Mouse (Mus musculus) kidney, postnatal 4 days (tissue): ENCODE data around the gene Kntc1.
A peak's percentile ranks its signal among the peaks of the same experiment; 100 is the strongest.

ENCODE experiments used
- DNase-seq, 2 experiments: peaks; one replicate each; pipeline ENCODE4 v3.0.0; 2021; ENCODE audit warnings: mixed read lengths in 2 of 2

Gene Kntc1

GRCm38 (mm10) chr5:123809156-123809555 is 59.6 kb downstream of the Kntc1 start:
- DNase-seq: no peak

- DNase-seq: no peak
Observed at GRCm38 (mm10) chr5:123816891-123817290, 67.4 kb downstream of the Kntc1 start.

GRCm38 (mm10) chr5:123818941-123819577 is 69.5 kb downstream of the Kntc1 start:
- DNase-seq: peak; percentile 33 to 62

- peak; percentile 50 to 64 for DNase-seq
Observed at GRCm38 (mm10) chr5:123820501-123821263, 71.2 kb downstream of the Kntc1 start.

- no peak for DNase-seq
Observed at GRCm38 (mm10) chr5:123821264-123821571, 71.7 kb downstream of the Kntc1 start.

- DNase-seq: no peak
Observed at GRCm38 (mm10) chr5:123822706-123823105, 73.2 kb downstream of the Kntc1 start.

- peak; percentile 49 to 69 for DNase-seq
Observed at GRCm38 (mm10) chr5:123827659-123828091, 78.2 kb downstream of the Kntc1 start.

- no peak for DNase-seq
Observed at GRCm38 (mm10) chr5:123832309-123832708, 82.8 kb downstream of the Kntc1 start.

GRCm38 (mm10) chr5:123834836-123835235 is 85.3 kb downstream of the Kntc1 start:
- DNase-seq: no peak

- DNase-seq: no peak
Observed at GRCm38 (mm10) chr5:123837371-123837770, 87.9 kb downstream of the Kntc1 start.

- no peak for DNase-seq
Observed at GRCm38 (mm10) chr5:123842221-123842934, 92.9 kb downstream of the Kntc1 start.

- DNase-seq: no peak
Observed at GRCm38 (mm10) chr5:123842935-123843282, 93.4 kb downstream of the Kntc1 start.

- no peak for DNase-seq
Observed at GRCm38 (mm10) chr5:123843816-123844215, 94.3 kb downstream of the Kntc1 start.

GRCm38 (mm10) chr5:123844316-123844715 is 94.8 kb downstream of the Kntc1 start:
- DNase-seq: peak; percentile 47 to 60

GRCm38 (mm10) chr5:123851398-123851797 is 101.9 kb downstream of the Kntc1 start:
- DNase-seq: peak; percentile 28 to 48

GRCm38 (mm10) chr5:123853877-123854504 is 104.5 kb downstream of the Kntc1 start:
- peak; percentile 55 to 60 for DNase-seq

- DNase-seq: no peak
Observed at GRCm38 (mm10) chr5:123854511-123854910, 105.0 kb downstream of the Kntc1 start.

GRCm38 (mm10) chr5:123858798-123859197 is 109.3 kb downstream of the Kntc1 start:
- DNase-seq: no peak

GRCm38 (mm10) chr5:123862374-123863350 is 113.1 kb downstream of the Kntc1 start:
- no peak for DNase-seq

- no peak for DNase-seq
Observed at GRCm38 (mm10) chr5:123863934-123864333, 114.4 kb downstream of the Kntc1 start.

GRCm38 (mm10) chr5:123865365-123865764 is 115.8 kb downstream of the Kntc1 start, which contains the start of gene Hcar2:
Gene Hcar2 (minus strand): TSS chr5:123865499.
- no peak for DNase-seq

GRCm38 (mm10) chr5:123866457-123866856 is 116.9 kb downstream of the Kntc1 start:
- DNase-seq: no peak
